Mouse (Mus musculus) heart, adult 18-20 months (tissue): ENCODE results near the gene Mast1. TPM values are rescaled to one million over a fixed set of nuclear protein-coding genes. Genes with fewer than 3 reads are reported as not detected.
"Not testable (repeated sequence)": the region's sequence is repeated elsewhere in the genome, so short reads cannot be mapped to it uniquely, and the experiment has no call there.

ENCODE experiments used
- DNase-seq, 2 experiments: peaks; one replicate each; pipeline ENCODE4 v3.0.0; 2021 to 2022; ENCODE audit warnings: mixed read lengths in 1 of 2
- total RNA-seq, 2 experiments: library from RNA; stranded (reverse); gene quantifications; 2 replicates each; pipeline ENCODE4 v1.2.3; 2021

The Mast1 gene
- total RNA-seq, 2 experiments from 2014 or later, result 0.10 TPM

DNA sequence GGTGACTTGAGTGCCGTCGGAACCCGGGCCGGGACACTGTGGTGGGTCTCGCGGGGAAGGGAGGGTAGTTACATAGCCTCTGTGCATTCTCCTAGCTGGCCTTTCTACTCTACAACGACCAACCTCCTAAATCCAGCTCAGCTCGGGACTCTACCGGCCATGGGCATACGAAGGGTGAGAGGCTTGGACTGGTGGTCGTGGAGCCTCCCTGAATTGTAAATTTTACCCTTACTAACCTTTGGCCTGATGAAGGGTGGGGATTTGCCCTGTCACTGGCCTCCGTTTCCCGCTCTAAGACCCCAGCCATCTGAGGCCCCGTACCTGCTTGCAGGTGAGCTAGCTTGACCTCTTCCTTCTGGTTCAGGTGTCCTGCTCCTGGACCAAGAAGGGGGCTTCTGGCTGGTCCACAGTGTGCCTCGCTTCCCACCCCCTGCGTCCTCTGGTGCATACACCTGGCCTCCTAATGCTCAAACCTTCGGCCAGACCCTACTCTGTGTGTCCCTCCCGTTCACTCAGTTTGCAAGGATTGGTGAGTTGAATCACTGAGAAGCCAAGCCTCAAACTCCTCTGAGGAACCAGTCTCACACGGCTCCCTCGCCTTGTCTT, 27.9 kb downstream of the Mast1 start:
- DNase-seq, result no peak

DNA sequence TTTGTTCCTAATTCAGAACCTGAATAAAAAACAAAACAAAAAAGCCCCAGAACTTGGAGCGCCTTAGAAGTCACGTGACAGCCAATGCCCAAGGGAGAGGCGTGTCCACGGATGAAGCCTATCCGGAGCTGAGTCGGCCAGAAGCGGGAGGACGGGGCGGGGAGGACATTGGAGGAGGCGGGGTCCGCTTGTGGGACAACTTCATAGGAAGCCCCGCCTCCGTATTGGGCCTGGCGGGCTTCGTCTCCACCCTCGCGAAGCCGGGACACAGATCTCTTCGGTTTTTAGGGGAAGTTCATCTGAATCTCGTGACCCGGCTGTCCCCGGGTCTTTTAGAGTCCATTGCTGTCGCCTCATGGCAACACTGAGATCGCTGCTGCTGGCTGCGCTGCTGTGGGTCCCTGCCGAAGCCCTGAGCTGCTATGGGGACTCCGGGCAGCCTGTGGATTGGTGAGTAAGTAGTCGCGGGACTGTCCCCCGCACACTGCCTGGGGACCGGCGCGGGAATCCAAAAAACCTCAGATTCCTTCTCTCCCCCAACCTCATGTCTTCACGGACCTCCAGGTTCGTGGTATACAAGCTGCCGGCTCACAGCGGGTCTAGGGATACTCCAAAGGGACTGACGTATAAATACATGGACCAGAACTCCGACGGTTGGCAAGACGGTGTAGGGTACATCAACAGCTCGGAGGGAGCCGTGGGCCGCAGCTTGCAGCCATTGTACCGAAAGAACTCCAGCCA, 28.6 kb downstream of the Mast1 start, which contains the start of gene Dnase2a:
TSS of gene Dnase2a (plus strand) at position 140 of the 741 bp plus-strand sequence.
- DNase-seq, result peak; percentile 98 to 99

DNA sequence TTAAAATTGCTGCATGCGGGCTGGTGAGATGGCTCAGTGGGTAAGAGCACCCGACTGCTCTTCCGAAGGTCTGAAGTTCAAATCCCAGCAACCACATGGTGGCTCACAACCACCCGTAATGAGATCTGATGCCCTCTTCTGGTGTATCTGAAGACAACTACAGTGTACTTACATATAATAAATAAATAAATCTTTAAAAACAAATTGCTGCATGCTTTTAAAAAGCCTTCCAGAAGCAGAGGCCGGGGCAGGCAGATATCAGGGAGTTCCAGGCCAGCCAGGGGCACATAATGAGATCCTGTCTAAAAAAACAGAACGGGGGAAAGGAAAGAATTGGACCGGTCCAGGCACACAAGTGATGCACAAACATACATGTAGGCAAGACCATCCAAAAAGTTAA, 29.2 kb downstream of the Mast1 start:
- not testable (repeated sequence) for DNase-seq

DNA sequence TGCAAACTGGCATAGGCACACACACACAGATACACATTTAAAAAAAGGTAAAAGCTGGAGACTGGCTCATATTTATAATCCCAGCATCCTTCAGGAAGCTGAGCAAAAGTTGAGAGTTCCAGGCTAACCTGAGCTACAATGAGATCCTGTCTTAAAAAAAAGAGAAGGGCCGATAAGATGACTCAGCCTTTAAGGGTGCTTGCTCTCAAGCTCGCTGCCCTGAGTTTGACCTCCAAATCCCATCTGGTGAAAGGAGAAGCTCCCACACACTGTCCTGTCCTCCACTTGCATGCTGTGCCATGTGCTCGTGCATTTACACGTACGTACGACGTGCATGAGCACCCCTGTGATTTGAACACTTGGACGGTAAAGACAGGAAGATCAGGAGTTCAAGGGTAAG, 29.7 kb downstream of the Mast1 start:
- DNase-seq, result no peak

DNA sequence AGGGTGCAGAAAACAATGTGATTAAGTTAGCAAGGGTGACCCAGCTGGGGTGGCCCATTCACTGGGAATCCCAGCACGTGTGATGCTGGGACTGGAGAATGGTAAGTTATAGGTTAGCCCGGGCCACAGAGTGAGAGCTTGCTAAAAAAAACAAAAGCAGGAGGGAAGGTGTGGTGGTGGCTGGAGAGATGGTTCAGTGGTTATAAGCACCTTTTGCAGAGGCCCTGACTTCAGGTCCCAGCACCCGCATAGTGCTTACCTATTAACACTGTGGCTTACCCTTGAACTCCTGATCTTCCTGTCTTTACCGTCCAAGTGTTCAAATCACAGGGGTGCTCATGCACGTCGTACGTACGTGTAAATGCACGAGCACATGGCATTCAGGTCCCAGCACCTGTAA, 30.1 kb downstream of the Mast1 start:
- DNase-seq, result no peak

DNA sequence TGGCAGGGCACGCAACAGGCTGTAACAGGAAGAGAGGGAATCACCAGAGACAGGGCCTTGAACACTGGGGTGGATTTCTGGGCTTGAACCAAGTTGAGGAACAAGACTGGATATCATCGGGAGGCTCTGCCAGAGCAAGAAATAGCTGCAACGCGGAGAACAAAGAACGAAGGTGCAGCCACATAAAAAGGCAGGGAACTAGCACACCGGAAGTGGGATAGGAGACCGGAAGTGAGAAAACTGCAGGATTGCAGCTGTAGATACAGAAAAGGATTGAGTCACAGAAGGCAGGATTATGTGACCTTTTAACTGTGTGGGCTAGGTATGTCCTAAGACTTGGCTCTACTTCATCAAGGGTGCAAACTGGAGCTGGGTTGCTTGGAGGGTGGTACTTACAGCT, 32.8 kb downstream of the Mast1 start:
- no peak for DNase-seq

DNA sequence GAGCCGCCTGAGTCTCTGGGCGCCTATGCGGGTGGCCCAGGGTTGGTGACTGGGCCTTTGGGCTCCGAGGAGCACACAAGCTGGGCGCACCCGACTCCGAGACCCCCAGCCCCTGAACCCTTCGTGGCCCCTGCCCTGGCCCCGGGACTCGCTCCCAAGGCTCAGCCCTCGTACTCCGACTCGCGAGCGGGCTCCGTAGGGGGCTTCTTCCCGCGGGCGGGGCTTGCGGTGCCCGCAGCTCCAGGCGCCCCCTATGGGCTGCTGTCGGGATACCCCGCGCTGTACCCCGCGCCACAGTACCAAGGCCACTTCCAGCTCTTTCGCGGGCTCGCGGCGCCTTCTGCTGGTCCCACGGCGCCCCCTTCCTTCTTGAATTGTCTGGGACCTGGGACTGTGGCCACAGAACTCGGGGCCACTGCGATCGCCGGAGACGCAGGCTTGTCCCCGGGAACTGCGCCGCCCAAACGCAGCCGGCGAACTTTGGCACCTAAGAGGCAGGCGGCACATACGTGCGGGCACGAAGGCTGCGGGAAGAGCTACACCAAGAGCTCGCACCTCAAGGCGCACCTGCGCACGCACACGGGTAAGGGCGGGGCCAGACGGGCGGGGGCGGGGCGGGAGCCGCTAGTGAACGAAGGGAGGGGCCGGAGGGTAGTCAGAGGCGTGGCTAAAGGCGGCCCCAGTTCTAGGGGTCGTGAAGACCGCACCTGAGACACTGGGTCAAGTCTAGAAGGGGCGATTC, 34.1 kb downstream of the Mast1 start:
- peak; percentile 92 to 93 for DNase-seq

DNA sequence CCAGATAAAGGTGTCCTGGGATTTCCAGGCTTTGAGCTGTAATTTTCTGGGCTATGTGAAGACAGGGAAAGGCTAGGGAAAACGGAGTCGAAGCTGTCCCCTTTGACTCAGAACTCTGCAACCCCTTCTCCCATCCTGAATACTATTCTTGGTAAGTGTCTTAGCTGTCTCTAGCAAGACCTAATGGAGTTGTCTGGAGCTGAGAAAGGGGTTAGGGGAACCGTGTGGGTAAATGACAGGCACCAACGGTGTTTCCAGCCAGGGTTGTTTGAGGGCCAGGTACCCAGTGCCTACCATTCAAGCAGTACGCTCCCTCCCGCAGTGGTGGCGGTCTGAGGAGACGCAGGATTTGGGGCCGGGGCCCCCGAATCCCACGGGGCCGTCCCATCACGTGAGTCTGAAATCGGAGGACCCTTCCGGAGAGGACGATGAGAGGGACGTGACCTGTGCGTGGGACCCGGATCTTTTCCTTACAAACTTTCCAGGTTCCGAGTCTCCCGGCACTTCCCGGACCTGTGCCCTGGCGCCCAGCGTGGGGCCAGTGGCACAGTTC, 34.7 kb downstream of the Mast1 start:
- no peak for DNase-seq

DNA sequence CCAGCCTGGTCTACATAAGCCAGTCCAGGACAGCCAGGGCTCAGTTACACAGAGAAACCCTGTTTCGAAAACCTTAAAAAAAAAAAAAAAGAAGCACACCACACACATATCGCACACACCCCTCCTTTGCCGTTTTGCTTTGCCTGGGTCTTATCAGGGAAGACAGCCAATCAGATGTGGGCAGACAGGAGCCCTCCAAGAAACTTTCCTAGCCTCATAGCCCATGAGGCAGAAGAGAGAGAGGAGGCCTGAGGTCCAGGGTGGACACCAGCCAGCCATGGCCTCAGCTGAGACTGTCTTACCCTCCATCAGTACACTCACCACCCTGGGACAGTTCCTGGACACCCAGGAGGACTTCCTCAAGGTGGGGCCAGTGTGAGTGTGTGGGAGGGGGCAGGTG, 35.4 kb downstream of the Mast1 start, which contains the start of gene Klf1:
TSS of gene Klf1 (plus strand) at position 177 of the 400 bp plus-strand sequence.
- DNase-seq, result no peak

DNA sequence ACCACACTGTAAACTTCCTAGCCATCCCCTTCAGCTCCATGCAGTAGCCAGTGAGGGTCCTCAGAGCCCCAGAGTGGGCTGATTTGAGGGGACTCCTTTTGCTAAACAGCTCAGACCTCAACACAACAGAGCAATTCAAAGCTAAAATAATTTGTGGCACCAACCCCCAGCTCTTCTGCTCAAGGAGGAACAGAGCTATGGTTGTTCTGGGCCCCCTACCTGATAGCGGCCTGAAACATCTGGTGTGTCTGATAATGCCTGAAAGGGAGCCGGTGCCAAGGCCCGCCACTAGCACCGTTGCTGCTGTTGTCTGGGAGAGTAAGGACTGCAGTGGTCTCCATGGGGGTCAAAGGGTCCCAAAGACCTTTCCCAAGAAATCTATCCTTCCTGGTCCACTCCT, 36.1 kb downstream of the Mast1 start:
- no peak for DNase-seq

DNA sequence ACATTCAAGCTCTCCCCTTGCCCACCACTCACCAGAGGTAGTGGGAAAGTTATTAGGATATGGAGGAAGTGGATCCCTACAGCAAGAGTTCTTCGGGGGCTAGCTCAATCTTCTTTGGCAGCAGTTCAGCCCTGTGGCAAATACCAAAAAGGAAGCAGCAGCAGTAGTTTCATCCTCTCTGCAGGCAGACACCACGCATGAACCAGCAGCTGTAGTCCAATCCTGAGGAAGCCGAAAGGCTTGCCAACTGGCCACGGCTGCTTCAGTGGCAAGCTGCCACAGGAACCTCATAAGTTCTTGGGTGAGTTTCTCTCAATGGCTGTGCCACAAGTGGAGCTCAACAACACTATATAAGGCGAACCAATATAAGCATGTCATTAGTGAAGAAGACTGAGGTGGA, 41.2 kb downstream of the Mast1 start:
- DNase-seq, result no peak

DNA sequence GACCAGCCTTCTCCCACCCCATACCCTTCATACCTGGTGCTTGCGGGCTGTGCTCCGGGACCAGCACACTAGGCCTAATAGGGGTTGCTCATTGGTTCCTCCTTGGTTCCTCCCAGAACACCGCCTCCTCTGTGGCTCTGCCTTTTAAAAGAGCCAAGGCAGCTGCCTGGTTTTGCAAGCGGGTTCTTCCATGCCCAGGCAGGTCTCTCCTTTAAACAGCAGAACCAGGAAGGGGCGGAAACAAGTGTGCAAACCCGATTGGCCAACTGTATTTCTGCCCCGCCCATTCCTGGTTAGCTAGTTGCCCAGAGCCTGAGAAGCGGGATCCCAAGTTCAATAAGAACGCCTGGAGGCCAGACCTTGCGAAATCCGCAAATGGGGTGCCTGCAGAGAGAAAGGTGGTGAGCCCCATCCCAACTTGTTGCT, 43.4 kb downstream of the Mast1 start, which contains the start of gene Gcdh:
TSS of gene Gcdh (minus strand) at position 213 of the 426 bp plus-strand sequence.
- peak; percentile 96 to 98 for DNase-seq

DNA sequence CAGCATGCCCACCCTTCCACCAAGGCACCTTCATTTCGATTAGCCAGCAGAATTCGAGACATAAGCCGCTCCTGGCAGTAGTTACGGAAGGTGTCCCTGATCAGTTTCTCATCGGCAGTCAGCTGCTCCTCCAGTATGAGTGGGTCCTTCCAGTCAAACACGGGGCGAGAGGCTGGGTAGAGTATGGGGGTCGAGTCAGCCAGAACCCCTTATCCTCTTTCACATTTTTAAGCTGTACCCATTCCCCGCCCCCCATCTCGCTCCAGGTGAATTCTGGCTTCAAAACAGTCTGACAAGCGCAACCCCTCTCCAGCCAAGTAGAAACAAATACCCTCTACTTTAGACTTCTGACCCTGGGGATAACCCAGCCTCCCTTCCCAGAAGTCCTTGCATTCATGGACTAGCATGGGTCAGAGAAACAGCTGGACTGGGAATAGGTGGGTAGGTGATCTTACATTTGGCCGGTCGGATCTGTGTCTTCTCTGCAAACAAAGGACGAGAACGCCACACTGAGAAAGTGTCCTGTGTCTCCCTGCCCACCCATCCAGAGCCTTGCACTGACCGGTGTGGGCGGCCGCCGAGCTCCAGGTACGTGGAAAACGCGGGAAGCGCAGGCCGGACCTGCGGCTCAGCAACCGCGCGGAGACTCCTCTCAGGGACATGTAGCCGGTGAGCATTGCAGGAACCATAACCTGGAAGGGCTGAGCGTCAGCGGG, 44.0 kb downstream of the Mast1 start:
- DNase-seq, result no peak

DNA sequence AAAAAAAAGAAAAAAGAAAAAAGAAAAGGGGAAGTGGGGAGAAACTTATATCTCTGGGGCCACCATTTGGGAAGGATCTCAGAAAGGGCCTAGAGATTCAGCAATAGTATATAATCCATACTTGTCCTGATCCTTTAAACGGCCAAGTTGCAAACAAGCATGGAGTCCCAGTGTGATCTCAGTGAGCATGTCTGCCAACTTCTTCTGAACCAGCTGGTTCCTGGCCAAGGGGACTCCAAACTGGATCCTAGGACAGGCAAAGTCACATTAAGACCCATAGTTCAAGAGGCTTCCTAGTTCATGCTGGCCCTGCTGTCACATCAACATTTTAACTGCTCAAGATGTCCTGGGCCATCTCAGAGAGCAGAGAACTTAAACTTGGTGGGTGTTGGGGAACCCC, 48.0 kb downstream of the Mast1 start:
- DNase-seq, result no peak

DNA sequence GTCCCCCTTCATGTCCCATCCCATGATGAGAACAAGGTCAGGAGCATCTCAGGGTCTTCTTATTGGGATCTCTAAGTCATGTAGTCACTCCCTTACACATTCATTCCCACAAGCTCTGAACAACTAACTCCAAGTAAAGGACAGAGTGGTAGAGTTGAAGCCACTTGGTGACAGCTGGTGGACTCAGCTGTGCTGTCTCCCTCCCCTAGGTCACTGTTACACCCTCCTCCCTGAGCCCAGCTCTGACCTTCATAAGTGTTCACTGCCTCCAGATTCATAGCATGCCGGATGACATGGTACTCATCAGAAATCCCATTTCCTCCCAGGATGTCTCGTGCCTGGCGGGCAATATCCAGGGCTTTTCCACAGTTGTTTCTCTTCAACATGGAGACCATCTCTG, 48.9 kb downstream of the Mast1 start:
- DNase-seq, result no peak

DNA sequence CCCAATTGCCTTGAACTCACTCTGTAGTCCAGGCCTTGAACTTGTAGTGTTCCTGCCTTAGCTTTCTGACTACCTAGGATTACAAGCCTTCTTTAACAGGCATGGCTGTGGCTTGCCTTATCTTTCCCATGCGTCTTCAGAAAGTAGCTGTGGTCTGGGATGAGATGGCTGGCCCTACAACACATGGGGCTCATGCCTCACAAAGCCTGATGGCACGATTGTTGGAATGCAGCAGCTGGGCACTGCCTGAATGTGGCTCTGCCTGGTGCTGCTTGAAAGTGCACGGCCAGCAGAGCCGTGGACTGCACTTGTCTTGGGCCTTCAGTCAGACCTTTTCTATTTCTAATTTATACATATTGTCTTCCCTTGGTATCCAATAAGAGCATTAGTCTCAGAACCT, 52.4 kb downstream of the Mast1 start:
- no peak for DNase-seq

DNA sequence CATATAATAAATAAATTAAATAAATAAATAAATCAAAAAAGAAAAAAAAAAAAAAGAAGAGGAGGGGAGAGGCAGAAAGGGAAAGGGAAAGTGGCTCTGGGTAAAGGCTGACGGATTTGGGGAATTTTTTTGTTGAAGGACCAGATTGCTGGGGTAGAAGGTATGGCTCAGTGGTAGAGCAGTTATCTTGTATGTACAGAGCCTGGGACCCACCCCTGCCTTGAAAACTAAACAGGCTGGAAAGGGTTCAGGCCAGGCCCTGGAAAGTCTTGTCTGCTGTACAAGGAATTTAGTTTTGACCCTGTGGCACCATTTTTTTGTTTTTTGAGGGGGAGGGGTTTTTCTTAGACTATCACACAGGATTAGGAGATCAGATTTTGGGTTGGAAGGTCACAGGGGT, 58.2 kb downstream of the Mast1 start:
- no peak for DNase-seq

DNA sequence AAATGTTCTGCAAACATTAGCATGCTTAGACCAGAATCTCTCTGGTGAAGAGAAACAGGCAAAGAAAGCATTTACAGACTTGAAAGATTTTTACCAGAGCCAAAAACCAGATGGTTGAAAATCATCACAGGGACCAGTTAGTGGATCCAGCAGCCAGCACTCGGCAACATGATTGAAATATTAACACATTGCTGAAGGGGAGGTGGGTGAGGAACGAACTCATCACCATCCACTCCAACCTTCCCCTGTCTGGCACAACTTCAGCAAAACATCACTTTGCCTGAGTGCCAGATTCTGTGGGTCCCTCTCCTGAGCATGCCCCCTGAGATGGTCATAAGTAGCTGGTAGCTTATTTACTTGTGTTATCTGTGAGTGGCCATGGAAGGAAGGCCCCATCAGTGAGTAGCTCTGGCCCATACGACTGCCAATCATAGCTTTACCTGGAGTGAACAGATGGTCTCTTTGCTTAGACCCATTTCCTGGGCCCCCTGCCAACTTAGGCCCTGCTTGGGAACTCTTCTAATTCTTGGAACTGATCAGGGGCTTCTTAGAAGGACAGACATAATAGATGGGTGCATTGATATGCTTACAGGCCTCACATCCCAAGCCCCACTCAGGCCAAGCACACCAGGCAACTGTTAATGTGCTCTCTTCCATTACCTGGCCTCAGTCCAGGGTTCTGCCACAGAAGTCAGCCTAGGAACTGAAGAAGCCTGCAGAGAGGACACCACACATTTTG, 59.7 kb downstream of the Mast1 start:
- DNase-seq, result no peak

DNA sequence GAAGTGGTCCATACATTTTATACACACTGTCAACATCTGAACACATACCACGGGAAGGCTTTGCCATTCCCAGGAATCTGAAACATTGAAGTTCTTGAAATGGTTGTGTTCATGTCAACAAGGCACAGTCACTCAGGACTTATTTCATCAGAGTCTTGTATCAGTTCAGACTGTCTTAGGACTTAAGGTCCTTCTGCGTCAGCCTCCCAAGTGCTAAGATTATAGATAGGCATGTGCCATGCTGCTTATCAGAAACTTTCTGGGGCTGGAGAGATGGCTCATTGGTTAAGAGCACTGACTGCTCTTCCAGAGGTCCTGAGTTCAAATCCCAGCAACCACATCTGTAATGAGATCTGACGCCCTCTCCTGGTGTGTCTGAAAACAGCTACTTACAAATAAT, 62.8 kb downstream of the Mast1 start:
- no peak for DNase-seq

DNA sequence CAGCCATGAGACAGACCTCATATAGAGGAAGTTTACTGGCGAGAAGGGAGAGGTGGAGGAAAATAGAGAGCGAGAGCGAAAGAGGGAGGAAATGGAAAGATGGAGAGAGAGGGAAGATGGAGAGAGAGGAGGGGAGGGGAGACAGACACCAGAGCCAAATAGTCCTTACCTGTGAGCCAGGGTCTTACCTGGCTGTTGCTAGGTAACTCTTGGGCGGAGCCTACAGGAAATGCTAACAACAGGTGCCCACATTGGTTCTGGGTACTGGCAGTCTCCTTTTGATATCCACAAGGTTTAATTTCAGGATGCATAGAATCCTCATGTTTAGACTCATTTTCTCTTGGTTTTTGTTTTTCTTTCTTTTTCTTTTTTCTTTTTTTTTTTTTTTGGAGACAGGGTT, 64.1 kb downstream of the Mast1 start:
- no peak for DNase-seq

DNA sequence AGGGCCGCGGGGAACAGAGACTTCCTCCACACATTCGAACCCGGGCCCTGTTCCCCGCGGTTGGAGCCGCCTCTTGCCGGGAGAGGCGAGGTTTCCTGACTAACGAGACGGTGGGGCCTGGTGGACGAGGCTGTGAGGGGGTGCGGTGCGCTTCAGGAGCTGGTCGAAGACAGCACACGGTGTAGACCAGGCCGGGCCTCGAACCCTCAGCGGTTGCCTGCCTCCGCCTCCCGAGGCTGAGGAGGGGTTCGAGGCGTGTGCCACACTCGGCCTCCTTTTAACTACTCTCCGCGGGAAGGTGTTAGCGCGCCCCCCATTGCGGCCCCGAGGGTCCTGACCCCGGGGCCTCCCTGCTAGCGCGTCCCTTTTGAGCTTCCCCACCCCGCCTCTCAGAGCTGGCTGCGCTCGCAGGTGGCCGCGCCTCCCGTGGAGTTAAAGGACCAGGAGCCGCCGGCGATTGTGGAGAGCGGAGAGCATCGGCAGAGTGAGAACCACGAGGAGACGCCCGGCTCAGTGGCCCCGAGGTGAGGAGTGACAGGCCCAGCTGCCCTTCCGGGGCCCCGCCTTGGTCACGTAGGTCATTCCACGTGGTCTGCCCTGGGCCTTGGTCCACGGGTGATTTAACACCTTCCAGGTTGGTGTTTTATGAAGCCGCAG, 64.7 kb downstream of the Mast1 start:
- DNase-seq, result peak; percentile 14 to 28
